ENCODE assay signal across 23 mouse cellular contexts in the genomic region with DNA sequence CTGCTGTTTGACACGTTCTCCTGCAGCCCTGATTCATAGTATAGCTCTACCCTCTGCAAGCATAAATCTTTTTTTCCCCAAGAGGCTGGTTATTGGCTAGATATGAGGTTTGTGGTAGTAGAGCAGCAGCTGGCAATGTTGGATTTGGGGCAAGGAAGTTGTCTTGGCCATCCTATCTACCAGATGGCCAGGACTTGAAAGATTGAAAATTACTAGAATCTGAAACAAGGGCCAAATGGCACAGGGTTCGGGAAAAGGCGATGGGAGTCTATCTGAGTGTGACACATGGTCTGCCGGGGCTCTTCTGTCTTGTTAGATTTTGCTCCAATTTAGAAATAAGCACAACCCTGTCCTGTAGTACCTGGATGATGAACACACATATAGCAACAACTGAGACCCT.
A peak's percentile ranks its signal among the peaks of the same experiment; 100 is the strongest.
DNase-seq lines count a peak whose midpoint lies in the region; ATAC-seq and TF ChIP-seq lines count a peak whose summit lies in the region.
"Had no signal": no experiment of that assay in that cellular context is flagged by ENCODE, and none has a peak within 500 bp of the region (broad histone marks: within the 10 kb centered on the region; RNA-seq: fewer than 3 reads in every experiment).

No protein-coding gene starts in this region.

- DNase-seq in forebrain, postnatal 0 days = peak; percentile 16
- DNase-seq in cerebellum, adult 8-10 months = peak; percentile 17
- peak; percentile 24 to 30 for DNase-seq in cerebellum, postnatal 25 days
- DNase-seq in thymus, adult 18-20 months = no peak
- no peak for DNase-seq in Muller cell, postnatal 12 days (ENCODE audit: inconsistent ontology term)
- DNase-seq: adrenal gland, postnatal 10 days; heart, postnatal 14 days; kidney, adult 18-20 months; kidney, postnatal 25 days; lung, postnatal 4 days; thymus, postnatal 14 days had no signal

- no peaks in the 10 kb centered on the region for H3K4me1 ChIP-seq in forebrain, postnatal 0 days (ENCODE audit: insufficient read depth)
- peaks cover 15% of the 10 kb centered on the region; the same call in 1 of the 2 replicates for H3K4me1 ChIP-seq in forebrain, embryonic 15.5 days

- no peaks in the 10 kb centered on the region for H3K36me3 ChIP-seq in forebrain, postnatal 0 days (ENCODE audit: insufficient read depth)
- no peaks in the 10 kb centered on the region for H3K36me3 ChIP-seq in forebrain, embryonic 15.5 days
- H3K36me3 ChIP-seq: hindbrain, embryonic 10.5 days; hindbrain, embryonic 15.5 days; kidney, embryonic 15.5 days; limb, embryonic 13.5 days; midbrain, embryonic 13.5 days had no signal

- no peaks in the 10 kb centered on the region for H3K27me3 ChIP-seq in forebrain, postnatal 0 days (ENCODE audit: insufficient read depth, low read length)
- H3K27me3 ChIP-seq in forebrain, embryonic 15.5 days = no peaks in the 10 kb centered on the region
- H3K27me3 ChIP-seq: CH12.LX; hindbrain, embryonic 15.5 days; kidney, embryonic 15.5 days; limb, embryonic 13.5 days; midbrain, embryonic 13.5 days; Patski had no signal

- no peaks in the 10 kb centered on the region for H3K9me3 ChIP-seq in forebrain, postnatal 0 days (ENCODE audit: low read length)
- H3K9me3 ChIP-seq in forebrain, embryonic 15.5 days = no peaks in the 10 kb centered on the region
- H3K9me3 ChIP-seq: hindbrain, embryonic 10.5 days; hindbrain, embryonic 15.5 days; kidney, embryonic 15.5 days; limb, embryonic 13.5 days; megakaryocyte, embryonic 14.5 days; midbrain, embryonic 13.5 days had no signal

- H3K9ac ChIP-seq in forebrain, postnatal 0 days = no peak overlapping the region
- H3K9ac ChIP-seq in forebrain, embryonic 15.5 days (replicated peaks) = no peak overlapping the region
- H3K9ac ChIP-seq: hindbrain, embryonic 15.5 days; kidney, embryonic 15.5 days; limb, embryonic 13.5 days; midbrain, embryonic 13.5 days had no signal

- peak; percentile 55; the same call in 1 of the 2 replicates for ATAC-seq in forebrain, postnatal 0 days
- ATAC-seq in forebrain, embryonic 15.5 days (replicated peaks) = no peak
- peak; percentile 66 for ATAC-seq in cerebellum, adult (ENCODE audit: insufficient number of reproducible peaks, low FRiP score, low TSS enrichment)
- ATAC-seq: midbrain, embryonic 13.5 days; Patski had no signal

- H3K4me3 ChIP-seq in forebrain, postnatal 0 days (ENCODE audit: low read depth, low read length) = no peak overlapping the region
- H3K4me3 ChIP-seq in forebrain, embryonic 15.5 days = no peak overlapping the region
- H3K4me3 ChIP-seq: erythroblast, embryonic 14.5 days; hindbrain, embryonic 10.5 days; hindbrain, embryonic 15.5 days; kidney, embryonic 15.5 days; limb, embryonic 13.5 days; megakaryocyte, embryonic 14.5 days; midbrain, embryonic 13.5 days had no signal

- 75% methylated on average over 4 of the region's 4 CpGs for WGBS in forebrain, postnatal 0 days
- WGBS in forebrain, embryonic 15.5 days = 74% methylated on average over 4 of the region's 4 CpGs

- H3K4me2 ChIP-seq in forebrain, postnatal 0 days (ENCODE audit: low read depth) = no peak overlapping the region
- no peak overlapping the region for H3K4me2 ChIP-seq in forebrain, embryonic 15.5 days (replicated peaks)
- H3K4me2 ChIP-seq: hindbrain, embryonic 15.5 days; kidney, embryonic 15.5 days; limb, embryonic 13.5 days; liver, embryonic 11.5 days; midbrain, embryonic 13.5 days had no signal

- TF ChIP-seq CTCF in forebrain, postnatal 0 days (IDR thresholded peaks at IDR 0.05; ENCODE audit: low read depth) = no peak

- H3K27ac ChIP-seq in forebrain, postnatal 0 days (ENCODE audit: low read depth, low read length) = no peak overlapping the region
- no peak overlapping the region for H3K27ac ChIP-seq in forebrain, embryonic 15.5 days (replicated peaks)
- H3K27ac ChIP-seq: hindbrain, embryonic 10.5 days; kidney, embryonic 15.5 days; limb, embryonic 13.5 days; midbrain, embryonic 13.5 days had no signal

Comparison
In these comparisons a context has a peak if more than half of its experiments do, and no peak if none do; other contexts are left out.
1. DNase-seq: peak in forebrain, postnatal 0 days (single experiment), cerebellum, adult 8-10 months (single experiment) and cerebellum, postnatal 25 days (2 of 2); none in thymus, adult 18-20 months (0 of 2) and Muller cell, postnatal 12 days (single experiment).